Mouse (Mus musculus) myocyte (in vitro differentiated cells): Measurements from ENCODE around the gene Dnajc2.

Source experiments
- CEBPB ChIP-seq: IDR thresholded peaks from 2 replicates; pipeline ENCODE4 v1.6.1; 2011; ENCODE audit warnings: mild to moderate bottlenecking, moderate library complexity; ENCODE audit not compliant: poor library complexity, insufficient read depth, severe bottlenecking
- E2F4 ChIP-seq: IDR thresholded peaks from one replicate; pipeline ENCODE4 v1.6.1; 2011; ENCODE audit warnings: mild to moderate bottlenecking, control low read depth, moderate library complexity; ENCODE audit not compliant: insufficient read depth
- MAX ChIP-seq: IDR thresholded peaks from one replicate; pipeline ENCODE4 v1.6.1; 2011; ENCODE audit warnings: low read depth, mild to moderate bottlenecking, control low read depth
- MYOD1 ChIP-seq, 3 experiments: IDR thresholded peaks; one replicate each; pipeline ENCODE4 v1.6.1; 2011; ENCODE audit warnings: control low read depth in 2 of 3, low read depth in 2 of 3, mild to moderate bottlenecking in 2 of 3, moderate library complexity in 1 of 3; ENCODE audit not compliant: insufficient read length in 2 of 3, control insufficient read depth in 1 of 3
- MYOG ChIP-seq, 3 experiments: IDR thresholded peaks; one replicate each; pipeline ENCODE4 v1.6.1; 2011; ENCODE audit warnings: control low read depth in 2 of 3, low read depth in 2 of 3, mild to moderate bottlenecking in 2 of 3; ENCODE audit not compliant: insufficient read length in 2 of 3, control insufficient read depth in 1 of 3, insufficient read depth in 1 of 3
- POLR2A ChIP-seq: IDR thresholded peaks from one replicate; pipeline ENCODE4 v1.6.1; 2011; ENCODE audit warnings: low read depth, mild to moderate bottlenecking, control low read depth, moderate library complexity; ENCODE audit not compliant: insufficient read length
- POLR2AphosphoS2 ChIP-seq: IDR thresholded peaks from one replicate; pipeline ENCODE4 v1.6.1; 2011; ENCODE audit warnings: low read depth, control low read depth; ENCODE audit not compliant: insufficient read length
- REST ChIP-seq: IDR thresholded peaks from one replicate; pipeline ENCODE4 v1.6.1; 2011; ENCODE audit warnings: mild to moderate bottlenecking, control low read depth, moderate library complexity; ENCODE audit not compliant: insufficient read depth, insufficient read length
- SRF ChIP-seq: IDR thresholded peaks from one replicate; pipeline ENCODE4 v1.6.1; 2011; ENCODE audit warnings: low read depth; ENCODE audit not compliant: control insufficient read depth, insufficient read length
- TCF12 ChIP-seq: IDR thresholded peaks from one replicate; pipeline ENCODE4 v1.6.1; 2011; ENCODE audit warnings: mild to moderate bottlenecking, control low read depth; ENCODE audit not compliant: poor library complexity, insufficient read depth, severe bottlenecking
- TCF3 ChIP-seq: IDR thresholded peaks from one replicate; pipeline ENCODE4 v1.6.1; 2011; ENCODE audit warnings: low read depth, control low read depth; ENCODE audit not compliant: insufficient read length
- USF1 ChIP-seq: IDR thresholded peaks from one replicate; pipeline ENCODE4 v1.6.1; 2011; ENCODE audit warnings: low read depth, mild to moderate bottlenecking, control low read depth, moderate library complexity

- TF ChIP-seq USF1 (no peak), TCF12 (no peak), POLR2A (no peak), MYOG (IDR thresholded peaks at IDR 0.05; ENCODE audit: control insufficient read depth in 1 of 3, insufficient read depth in 1 of 3, insufficient read length in 2 of 3, low read depth in 2 of 3) (no peak), MYOD1 (IDR thresholded peaks at IDR 0.05; ENCODE audit: control insufficient read depth in 1 of 3, insufficient read length in 2 of 3, low read depth in 2 of 3) (no peak), E2F4 (no peak), POLR2AphosphoS2 (no peak), MAX (no peak), TCF3 (no peak), SRF (no peak), CEBPB (no peak), REST (no peak)
Observed at GRCm38 (mm10) chr5:21735100-21735499, 50.0 kb downstream of the Dnajc2 start.
